Mouse (Mus musculus): Measurements from ENCODE around the gene Gm3543. TPM values are rescaled to one million over a fixed set of nuclear protein-coding genes. Genes with fewer than 3 reads are reported as not detected.
"Not testable (repeated sequence)": the region's sequence is repeated elsewhere in the genome, so short reads cannot be mapped to it uniquely, and the experiment has no call there.

The Gm3543 gene
- polyA plus RNA-seq (2015; fragmentation: Nextera tagmentation; extraction: Ambion mirVana) = not detected in 2 replicates

- H3K9me3 ChIP-seq (ENCODE audit: low read length); H3K4me3 ChIP-seq (ENCODE audit: low read depth, low read length); H3K9ac ChIP-seq (replicated peaks; ENCODE audit: low read depth); ATAC-seq; DNase-seq (ENCODE audit: low spot score); H3K27ac ChIP-seq (ENCODE audit: low read length); H3K4me2 ChIP-seq (replicated peaks; ENCODE audit: low read depth, low read length); H3K27me3 ChIP-seq (replicated peaks; ENCODE audit: insufficient read depth, low read length); H3K4me1 ChIP-seq (ENCODE audit: insufficient read depth, low read depth, low read length); H3K36me3 ChIP-seq (ENCODE audit: insufficient read depth, low read length): not testable (repeated sequence)
- WGBS = no CpG with 5 or more reads among the region's 1 CpGs
Observed at GRCm38 (mm10) chr14:41983225-41983624, at the start of gene Gm3543. Gene Gm3543 (minus strand): TSS chr14:41983325.

GRCm38 (mm10) chr14:41968596-41968995 lies 14.5 kb downstream of the Gm3543 start:
- H3K4me2 ChIP-seq (replicated peaks; ENCODE audit: low read depth, low read length); H3K9me3 ChIP-seq (ENCODE audit: low read length); H3K4me3 ChIP-seq (ENCODE audit: low read depth, low read length); ATAC-seq; H3K27ac ChIP-seq (ENCODE audit: low read length); H3K9ac ChIP-seq (replicated peaks; ENCODE audit: low read depth); H3K36me3 ChIP-seq (ENCODE audit: insufficient read depth, low read length); H3K27me3 ChIP-seq (replicated peaks; ENCODE audit: insufficient read depth, low read length); DNase-seq (ENCODE audit: low spot score); H3K4me1 ChIP-seq (ENCODE audit: insufficient read depth, low read depth, low read length): not testable (repeated sequence)
- WGBS = 51% methylated on average over 3 of the region's 3 CpGs

GRCm38 (mm10) chr14:41967827-41968226 lies 15.3 kb downstream of the Gm3543 start, which contains the start of gene Gm6401:
Gene Gm6401 (minus strand): TSS chr14:41967927.
- not testable (repeated sequence) for H3K4me3 ChIP-seq (ENCODE audit: low read depth, low read length); ATAC-seq; DNase-seq (ENCODE audit: low spot score); H3K9ac ChIP-seq (replicated peaks; ENCODE audit: low read depth); H3K4me2 ChIP-seq (replicated peaks; ENCODE audit: low read depth, low read length); H3K4me1 ChIP-seq (ENCODE audit: insufficient read depth, low read depth, low read length); H3K27me3 ChIP-seq (replicated peaks; ENCODE audit: insufficient read depth, low read length); H3K36me3 ChIP-seq (ENCODE audit: insufficient read depth, low read length); H3K9me3 ChIP-seq (ENCODE audit: low read length); H3K27ac ChIP-seq (ENCODE audit: low read length)
- WGBS = 65% methylated on average over 1 of the region's 1 CpGs

GRCm38 (mm10) chr14:41964095-41964494 lies 19.0 kb downstream of the Gm3543 start:
- ATAC-seq; DNase-seq (ENCODE audit: low spot score); H3K36me3 ChIP-seq (ENCODE audit: insufficient read depth, low read length); H3K27ac ChIP-seq (ENCODE audit: low read length); H3K4me3 ChIP-seq (ENCODE audit: low read depth, low read length); H3K9me3 ChIP-seq (ENCODE audit: low read length); H3K27me3 ChIP-seq (replicated peaks; ENCODE audit: insufficient read depth, low read length); H3K9ac ChIP-seq (replicated peaks; ENCODE audit: low read depth); H3K4me2 ChIP-seq (replicated peaks; ENCODE audit: low read depth, low read length); H3K4me1 ChIP-seq (ENCODE audit: insufficient read depth, low read depth, low read length): not testable (repeated sequence)
- WGBS = 63% methylated on average over 4 of the region's 4 CpGs

GRCm38 (mm10) chr14:41943695-41944094 lies 39.4 kb downstream of the Gm3543 start, which contains the start of gene 1700024B05Rik:
Gene 1700024B05Rik (plus strand): TSS chr14:41943995.
- not testable (repeated sequence) for H3K36me3 ChIP-seq (ENCODE audit: insufficient read depth, low read length)

More at GRCm38 (mm10) chr14:41943695-41944094, 39.4 kb downstream of the Gm3543 start, which contains the start of gene 1700024B05Rik:
- not testable (repeated sequence) for H3K27ac ChIP-seq (ENCODE audit: low read length); H3K4me3 ChIP-seq (ENCODE audit: low read depth, low read length); H3K4me2 ChIP-seq (replicated peaks; ENCODE audit: low read depth, low read length); H3K9me3 ChIP-seq (ENCODE audit: low read length); DNase-seq (ENCODE audit: low spot score); H3K9ac ChIP-seq (replicated peaks; ENCODE audit: low read depth); ATAC-seq; H3K4me1 ChIP-seq (ENCODE audit: insufficient read depth, low read depth, low read length); H3K27me3 ChIP-seq (replicated peaks; ENCODE audit: insufficient read depth, low read length)
- WGBS = 75% methylated on average over 1 of the region's 2 CpGs

Other genes starting within 250 kb of the Gm3543 start
- gene Gm7929, start 232.7 kb downstream of the Gm3543 start, polyA plus RNA-seq (2015; fragmentation: Nextera tagmentation; extraction: Ambion mirVana) = not detected in 2 replicates
- gene Gm47189, start 210.9 kb downstream of the Gm3543 start, polyA plus RNA-seq (2015; fragmentation: Nextera tagmentation; extraction: Ambion mirVana) = not detected in 2 replicates
- gene Gm7980, start 76.0 kb downstream of the Gm3543 start, polyA plus RNA-seq (2015; fragmentation: Nextera tagmentation; extraction: Ambion mirVana) = not detected in 2 replicates
- not detected in 2 replicates for gene 1700049E17Rik1, start 58.4 kb downstream of the Gm3543 start, polyA plus RNA-seq (2015; fragmentation: Nextera tagmentation; extraction: Ambion mirVana)
- not detected in 2 replicates for gene 1700024B05Rik, start 39.3 kb downstream of the Gm3543 start, polyA plus RNA-seq (2015; fragmentation: Nextera tagmentation; extraction: Ambion mirVana)
- not detected in 2 replicates for gene Gm6401, start 15.4 kb downstream of the Gm3543 start, polyA plus RNA-seq (2015; fragmentation: Nextera tagmentation; extraction: Ambion mirVana)
- gene Gm7951, start 134.0 kb upstream of the Gm3543 start, polyA plus RNA-seq (2015; fragmentation: Nextera tagmentation; extraction: Ambion mirVana) = not detected in 2 replicates
- gene Gm17027, start 179.3 kb upstream of the Gm3543 start, polyA plus RNA-seq (2015; fragmentation: Nextera tagmentation; extraction: Ambion mirVana) = not detected in 2 replicates
- gene Gm3573, start 207.5 kb upstream of the Gm3543 start, polyA plus RNA-seq (2015; fragmentation: Nextera tagmentation; extraction: Ambion mirVana) = not detected in 2 replicates

All from lung, postnatal 0 days (tissue).